Mouse (Mus musculus): ENCODE measurements around the gene Kmt2d.
"Not testable (repeated sequence)": the region's sequence is repeated elsewhere in the genome, so short reads cannot be mapped to it uniquely, and the experiment has no call there.

The Kmt2d gene

DNA sequence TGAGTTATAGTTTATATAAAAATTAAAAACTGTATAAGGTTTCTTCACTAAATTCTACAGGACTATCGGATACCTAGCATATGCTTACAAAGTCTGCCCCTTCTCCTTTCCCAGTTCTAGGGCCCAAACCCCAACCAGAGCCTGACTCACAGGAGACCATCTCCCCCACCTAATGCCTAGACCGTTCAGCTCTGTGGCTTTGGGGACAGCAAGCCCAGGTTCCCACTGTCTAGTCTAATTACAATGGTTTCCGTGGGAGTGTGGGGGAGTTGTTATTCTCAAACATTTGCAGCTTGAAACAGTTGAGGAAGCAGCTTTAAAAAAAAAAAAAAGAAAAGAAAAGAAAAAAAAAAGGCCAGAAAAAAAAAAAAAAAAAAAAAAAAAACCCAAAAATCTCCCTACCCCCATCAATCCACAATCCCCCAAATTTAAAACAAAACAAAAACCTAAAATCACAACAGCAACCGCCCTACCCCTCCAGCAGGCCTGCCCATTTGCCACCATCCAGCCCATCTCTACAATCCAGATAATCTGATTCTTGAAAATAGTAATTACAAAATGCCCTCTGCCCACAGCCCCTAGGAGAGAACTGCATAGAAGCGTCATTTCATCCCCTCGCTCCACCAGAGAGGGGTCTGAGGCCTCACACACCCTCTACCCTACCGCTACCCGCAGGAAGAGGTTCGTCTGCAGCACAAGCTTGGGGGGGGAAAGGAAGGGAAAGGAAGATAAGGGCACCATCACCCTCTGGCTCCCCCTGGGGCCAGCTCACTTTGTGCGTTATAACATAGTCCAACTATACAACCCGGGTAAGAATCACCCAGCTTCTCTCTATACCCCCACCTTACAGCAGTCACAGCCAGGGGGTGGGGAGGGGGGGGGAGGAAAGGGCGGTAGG lies 38.6 kb downstream of the Kmt2d start:
- peak; percentile 82 for DNase-seq (ENCODE audit: low read depth, low spot score)

DNA sequence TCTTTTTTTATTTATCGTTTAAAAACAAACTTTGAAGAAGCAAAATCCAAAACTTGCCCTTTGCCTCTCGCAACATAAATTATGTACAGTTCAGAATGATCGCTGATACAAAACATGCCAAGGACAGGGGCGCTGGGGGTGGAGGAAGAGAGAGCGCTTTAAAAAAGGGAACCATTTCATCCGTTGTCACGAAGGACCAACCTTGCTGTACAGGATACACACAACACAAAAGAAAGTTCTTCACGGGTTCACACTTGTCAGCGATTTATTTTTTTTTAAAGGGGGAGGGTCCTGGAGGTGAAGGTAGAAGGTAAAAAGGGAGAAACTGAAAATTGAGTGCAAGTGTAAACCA lies 39.3 kb downstream of the Kmt2d start:
- no peak for DNase-seq (ENCODE audit: low read depth, low spot score)

DNA sequence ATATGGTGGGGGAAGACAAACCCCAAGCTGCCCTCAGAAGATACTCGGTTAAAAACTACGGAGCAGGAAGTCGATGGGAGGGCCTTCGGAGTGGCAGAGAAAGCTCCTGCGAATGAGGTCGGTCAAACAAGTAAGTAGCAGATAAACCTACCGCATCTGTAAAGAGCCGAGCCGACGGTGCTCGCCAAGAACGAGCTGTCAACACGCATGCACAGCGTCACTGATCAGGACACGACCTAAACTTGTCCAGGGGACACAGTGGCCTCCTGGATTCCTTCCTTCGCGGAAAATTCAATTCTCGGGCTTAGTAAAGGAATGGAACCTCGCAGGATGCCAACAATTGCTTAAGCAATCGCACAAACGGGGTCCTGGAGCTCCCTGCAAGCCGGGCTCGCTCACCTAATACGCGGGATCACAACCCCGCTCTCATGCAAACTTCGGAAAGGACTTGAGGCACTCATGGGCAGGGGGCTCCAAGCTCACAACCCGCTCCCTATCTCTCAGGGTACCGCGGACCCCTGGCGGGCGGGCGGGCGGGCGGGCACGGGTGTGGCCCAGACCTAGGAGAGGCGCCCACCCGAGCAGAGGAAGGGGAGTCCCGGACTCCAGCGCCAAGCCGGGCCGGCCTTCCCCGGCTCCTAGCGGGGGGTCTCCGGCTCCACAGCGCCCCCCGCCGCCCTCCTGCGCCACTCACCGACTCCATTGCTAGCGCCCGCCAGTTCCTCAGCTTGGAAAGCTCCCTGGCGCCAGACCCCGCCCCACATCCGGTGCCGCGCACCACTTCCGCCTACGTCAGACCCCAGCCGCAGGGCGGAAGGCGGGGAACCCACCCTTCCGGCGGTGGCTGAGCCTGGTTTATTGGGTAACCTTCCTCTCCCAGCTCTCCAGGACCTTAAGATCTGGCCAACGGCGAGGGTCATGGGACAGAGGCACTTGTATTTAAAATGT lies 40.0 kb downstream of the Kmt2d start, which contains the start of gene Prkag1:
TSS of gene Prkag1 (minus strand) at position 786 of the 948 bp plus-strand sequence.
- peak; percentile 98 for DNase-seq (ENCODE audit: low read depth, low spot score)

DNA sequence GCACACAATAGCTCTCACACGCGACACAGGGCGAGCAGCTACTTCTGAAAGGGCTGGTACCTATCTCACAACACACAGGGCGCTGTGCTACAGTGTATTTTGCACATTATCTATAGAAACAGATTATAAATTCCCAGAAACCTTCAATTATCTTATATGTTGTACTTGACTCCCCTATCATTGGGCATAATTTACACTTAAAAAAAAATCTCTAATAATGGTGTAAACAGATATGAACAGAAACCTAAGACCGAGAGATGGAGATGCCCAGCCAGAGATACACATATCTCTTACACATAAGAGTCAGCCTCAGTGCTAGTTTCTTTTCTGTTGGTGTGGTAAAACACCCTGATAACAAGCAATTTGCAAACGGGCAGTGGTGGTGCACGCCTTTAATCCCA lies 43.4 kb downstream of the Kmt2d start:
- DNase-seq (ENCODE audit: low read depth, low spot score): no peak

DNA sequence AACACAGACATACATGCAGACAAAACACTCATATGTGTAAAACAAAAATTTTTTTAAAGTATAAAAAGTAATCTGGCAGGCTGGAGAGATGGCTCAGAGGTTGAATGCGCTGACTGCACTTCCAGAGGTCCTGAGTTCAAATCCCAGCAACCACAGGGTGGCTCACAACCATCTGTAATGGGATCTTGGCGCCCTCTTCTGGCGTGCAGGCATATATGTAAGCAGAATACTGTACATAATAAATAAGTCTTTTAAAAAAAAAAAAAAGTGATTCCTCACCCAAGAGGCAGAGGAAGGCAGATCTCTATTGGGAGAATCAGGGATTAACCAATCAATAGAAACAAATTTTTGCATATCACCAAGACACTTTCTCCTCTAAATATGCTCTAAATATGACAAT lies 47.6 kb downstream of the Kmt2d start:
- DNase-seq (ENCODE audit: low read depth, low spot score): peak; percentile 71

DNA sequence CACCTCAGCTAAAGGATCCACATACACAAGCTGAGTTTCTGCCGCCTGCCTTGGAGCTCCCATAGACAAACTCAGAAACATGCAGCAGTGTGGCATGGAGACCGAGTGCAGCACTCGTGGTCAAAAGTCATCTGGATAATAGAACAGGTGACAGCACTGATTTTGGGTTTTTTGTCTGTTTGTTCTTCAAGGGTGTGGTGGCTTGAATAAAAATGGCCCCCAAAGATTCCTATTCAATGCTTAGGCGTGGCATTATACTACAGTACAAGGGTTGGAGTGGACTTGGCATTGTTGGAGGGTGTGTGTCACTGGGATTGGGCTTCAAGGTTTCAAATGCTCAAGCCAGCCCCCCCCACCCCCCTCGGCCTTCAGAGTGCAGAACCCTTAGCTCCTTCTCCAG lies 48.9 kb downstream of the Kmt2d start:
- no peak for DNase-seq (ENCODE audit: low read depth, low spot score)

DNA sequence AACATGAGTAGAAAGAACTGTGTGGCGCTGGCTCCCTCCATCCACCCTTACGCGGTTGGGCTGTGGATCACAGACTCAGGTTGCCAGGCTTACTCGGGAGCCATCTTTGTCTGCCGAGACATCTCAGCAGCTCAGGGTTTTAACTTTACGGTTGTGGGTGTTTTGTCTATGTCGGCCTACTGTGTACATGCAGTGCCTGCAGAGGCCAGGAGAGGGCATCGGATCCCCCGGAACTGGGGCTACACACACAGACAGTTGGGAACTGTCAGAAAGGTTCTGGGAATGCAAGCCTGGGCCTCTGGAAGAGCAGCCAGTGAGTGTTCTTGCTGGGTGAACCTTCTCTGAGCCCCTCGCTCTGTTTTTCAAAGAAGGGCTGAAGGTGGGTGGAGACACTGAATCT lies 49.6 kb downstream of the Kmt2d start:
- peak; percentile 71 for DNase-seq (ENCODE audit: low read depth, low spot score)

DNA sequence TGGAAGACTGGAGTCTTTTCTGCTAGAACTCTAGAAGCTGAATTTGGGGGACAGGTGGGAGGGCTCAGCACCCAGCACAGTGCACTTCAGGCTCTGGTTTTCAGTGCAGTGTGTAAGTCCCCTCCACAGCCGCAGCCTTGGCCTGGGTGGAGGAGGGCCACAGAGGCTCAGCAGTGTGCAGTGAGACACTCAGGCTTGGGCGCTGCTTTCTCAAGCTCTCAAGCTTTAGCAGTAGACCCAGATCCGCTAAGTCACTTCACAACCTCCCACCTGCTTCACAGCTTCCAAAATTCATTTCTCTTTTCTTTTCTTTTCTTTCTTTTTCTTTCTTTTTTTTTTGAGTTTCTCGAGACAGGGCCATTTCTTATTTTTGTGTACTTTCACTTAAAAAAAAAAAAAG lies 50.1 kb downstream of the Kmt2d start:
- no peak for DNase-seq (ENCODE audit: low read depth, low spot score)

DNA sequence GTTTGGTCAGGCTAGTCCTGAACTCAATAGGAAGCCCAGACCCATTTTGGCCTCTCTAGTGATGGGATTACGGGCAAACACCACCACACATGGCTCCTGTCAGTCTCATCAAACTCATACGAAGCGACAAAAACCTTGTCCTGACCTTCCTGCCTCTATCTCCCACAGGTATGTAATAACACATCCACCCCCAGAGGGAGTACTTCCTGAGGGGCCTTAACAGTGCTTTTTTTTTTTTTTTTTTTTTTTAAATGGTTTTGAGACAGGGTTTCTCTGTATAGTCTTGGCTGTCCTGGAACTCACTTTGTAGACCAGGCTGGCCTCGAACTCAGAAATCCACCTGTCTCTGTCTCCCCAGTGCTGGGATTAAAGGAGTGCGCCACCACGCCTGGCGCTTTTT lies 52.8 kb downstream of the Kmt2d start:
- no peak for DNase-seq (ENCODE audit: low read depth, low spot score)

DNA sequence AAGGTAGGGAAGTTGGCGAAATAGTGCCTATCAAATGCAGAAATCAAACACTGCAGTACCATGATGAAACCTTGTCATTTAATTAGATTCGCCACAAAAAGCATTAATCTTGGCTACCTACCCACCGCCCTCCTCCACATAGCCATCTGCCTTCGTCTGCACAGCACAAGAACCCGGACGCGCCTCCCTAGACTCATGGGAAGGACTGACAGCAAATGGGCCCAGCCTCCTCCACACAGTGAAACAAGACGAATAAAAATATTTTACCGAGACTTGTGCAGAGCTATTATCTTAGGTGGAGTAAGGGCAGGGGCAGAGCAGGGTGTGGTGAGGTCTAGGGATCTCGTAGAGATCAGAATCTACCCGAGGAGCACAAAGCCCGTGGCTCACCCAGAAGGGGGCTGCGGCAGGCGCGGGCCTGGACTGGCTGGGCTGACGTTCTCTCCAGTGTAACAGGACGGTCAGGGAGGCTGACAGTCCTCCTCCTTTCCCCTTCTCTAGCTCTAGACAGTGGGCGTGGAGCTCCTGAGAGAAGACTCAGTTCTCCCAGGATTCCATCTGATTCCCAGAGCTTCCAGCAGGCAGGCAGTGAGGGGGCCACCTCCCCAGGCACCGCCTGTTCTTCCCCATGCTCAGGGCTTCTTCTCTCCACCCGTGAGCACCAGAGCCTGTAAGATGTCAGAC lies 58.1 kb downstream of the Kmt2d start:
- no peak for DNase-seq (ENCODE audit: low read depth, low spot score)

DNA sequence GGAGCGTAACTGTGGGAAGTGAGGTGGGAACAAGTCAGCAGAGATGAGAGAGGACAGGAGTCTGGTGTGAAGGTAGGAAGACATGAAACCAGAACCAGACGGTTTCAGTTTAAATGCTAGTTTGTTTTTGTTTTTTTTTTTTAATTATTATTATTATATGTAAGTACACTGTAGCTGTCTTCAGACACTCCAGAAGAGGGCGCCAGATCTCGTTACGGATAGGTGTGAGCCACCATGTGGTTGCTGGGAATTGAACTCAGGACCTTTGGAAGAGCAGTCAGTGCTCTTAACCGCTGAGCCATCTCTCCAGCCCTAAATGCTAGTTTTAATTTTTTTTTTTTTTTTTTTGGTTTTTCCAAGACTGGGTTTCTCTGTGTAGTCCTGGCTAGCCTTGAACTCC lies 60.8 kb downstream of the Kmt2d start:
- DNase-seq (ENCODE audit: low read depth, low spot score): not testable (repeated sequence)

DNA sequence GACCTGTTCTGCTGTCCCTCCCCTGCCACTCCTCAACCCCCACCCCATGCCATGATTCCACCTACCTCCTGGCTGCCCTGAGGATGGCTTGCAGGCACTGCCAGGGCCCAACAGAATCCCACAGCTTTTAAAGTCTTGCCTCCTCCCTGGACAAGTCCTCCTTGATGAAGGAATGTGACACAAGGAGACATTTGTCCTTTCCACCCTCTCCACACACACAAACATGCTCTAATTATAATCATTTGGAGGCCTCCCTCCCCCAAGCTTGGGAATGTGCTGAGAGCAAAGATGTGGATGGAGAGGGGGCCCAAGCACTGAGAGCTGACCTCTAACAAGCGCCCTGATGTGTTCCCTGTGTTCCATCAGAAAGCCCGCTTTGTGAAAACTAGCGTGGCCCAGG lies 61.6 kb downstream of the Kmt2d start, which contains the start of gene Ddn:
TSS of gene Ddn (minus strand) at position 101 of the 400 bp plus-strand sequence.
- no peak for DNase-seq (ENCODE audit: low read depth, low spot score)

DNA sequence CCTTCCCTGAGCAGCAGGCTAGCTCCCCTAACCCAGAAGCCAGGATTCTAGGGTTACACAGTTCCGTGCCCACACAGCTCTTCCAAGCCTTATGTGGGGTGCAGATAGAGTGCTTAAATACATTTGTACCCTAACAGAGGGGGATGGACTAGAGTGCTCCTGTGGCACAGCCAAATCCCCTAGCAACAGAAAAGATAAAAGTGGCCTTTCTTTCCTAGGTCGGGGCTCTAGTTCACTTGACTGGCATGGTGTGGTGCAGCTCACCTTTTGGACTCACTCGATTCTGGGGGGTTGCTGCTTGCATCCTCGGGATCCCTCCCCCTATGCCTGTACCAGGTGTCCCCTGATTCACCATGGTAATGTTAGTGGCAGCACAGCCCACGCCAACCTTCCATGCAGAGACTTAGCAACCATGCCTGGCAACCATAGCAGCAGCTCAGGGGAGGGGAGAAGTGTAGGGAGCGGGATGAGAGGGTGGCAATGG lies 62.3 kb downstream of the Kmt2d start:
- DNase-seq (ENCODE audit: low read depth, low spot score): no peak

DNA sequence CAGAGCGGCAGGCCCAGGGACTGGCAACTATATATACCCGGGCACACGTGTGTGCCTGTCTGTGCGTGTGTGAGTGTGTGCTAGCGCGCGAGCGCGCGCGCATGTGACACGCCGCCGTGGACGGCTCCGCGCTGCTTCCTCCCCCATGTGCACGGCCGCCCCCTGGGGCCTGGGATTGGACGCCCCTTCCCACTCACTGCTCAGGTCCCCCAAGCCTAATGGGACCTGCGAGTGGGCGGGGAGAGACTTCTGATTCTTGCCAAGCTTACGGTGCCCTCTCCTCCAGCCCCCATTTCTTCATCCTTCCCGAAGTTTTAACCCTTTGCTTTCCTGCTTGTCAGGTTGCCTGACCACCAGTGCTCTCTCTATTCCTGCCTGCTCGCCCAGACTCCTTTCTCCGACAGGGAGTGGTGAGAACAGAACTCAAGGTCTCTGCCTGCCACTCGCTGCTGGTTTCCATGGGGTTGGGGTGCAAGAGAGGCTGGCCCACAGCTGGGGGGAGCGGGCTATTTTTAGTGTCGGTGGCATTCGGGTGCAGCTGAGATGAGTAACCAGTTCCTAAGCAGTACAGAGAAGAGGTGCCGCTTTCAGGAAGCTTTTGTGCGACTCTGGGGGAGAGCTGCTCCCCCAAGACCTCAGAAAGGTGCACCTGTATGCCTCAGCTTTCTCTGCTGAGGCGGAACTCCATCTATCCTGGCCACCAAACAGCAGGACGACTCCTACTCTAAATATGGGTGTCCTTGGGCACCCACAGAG lies 62.9 kb downstream of the Kmt2d start:
- peak; percentile 83 for DNase-seq (ENCODE audit: low read depth, low spot score)

DNA sequence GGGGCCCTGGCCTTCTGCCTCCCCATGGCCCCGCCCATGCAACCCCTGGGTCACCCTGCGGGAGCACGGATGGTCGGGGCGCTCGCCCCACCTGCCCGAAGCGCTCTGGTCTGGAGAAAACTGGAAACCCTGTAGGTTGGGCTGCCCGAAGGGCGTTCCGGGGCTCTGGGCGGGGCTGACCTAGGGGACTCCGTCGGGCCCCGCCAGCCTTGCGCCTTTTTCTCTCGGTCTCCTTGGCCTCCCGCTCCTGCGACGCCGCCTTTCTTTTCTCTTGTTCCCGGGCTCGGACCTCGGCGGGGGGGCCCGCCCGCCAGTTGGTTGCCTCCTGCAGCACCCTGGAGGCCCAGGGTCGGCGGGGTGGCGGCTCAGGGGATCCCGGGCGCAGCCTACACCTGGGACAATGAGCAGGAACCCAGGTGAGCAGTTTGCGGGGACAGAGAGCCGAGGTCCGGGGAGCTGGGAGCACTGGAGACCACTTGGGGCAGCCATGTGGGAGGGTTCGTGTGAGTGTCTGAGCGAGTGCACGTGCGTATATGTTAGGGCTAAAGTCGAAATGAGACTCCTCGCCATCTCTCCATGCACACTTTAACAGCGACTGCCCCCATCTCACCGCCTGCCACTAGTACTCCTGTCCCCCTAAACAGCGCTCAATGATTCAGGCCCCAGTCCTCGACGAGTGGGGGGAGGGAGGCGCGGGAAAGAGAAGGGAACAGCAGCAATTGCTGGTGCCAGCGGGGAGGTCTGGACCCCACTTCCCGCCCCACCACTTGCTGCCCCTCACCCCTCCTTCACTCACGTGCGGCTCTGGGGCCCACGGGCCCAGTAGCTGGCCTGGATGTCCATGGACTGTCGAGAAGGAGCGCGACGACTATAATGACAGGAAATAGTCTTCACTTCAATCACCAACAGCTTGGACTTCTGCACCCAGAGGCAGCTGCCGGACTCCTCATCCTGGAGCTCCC lies 63.9 kb downstream of the Kmt2d start:
- DNase-seq (ENCODE audit: low read depth, low spot score): peak; percentile 36

DNA sequence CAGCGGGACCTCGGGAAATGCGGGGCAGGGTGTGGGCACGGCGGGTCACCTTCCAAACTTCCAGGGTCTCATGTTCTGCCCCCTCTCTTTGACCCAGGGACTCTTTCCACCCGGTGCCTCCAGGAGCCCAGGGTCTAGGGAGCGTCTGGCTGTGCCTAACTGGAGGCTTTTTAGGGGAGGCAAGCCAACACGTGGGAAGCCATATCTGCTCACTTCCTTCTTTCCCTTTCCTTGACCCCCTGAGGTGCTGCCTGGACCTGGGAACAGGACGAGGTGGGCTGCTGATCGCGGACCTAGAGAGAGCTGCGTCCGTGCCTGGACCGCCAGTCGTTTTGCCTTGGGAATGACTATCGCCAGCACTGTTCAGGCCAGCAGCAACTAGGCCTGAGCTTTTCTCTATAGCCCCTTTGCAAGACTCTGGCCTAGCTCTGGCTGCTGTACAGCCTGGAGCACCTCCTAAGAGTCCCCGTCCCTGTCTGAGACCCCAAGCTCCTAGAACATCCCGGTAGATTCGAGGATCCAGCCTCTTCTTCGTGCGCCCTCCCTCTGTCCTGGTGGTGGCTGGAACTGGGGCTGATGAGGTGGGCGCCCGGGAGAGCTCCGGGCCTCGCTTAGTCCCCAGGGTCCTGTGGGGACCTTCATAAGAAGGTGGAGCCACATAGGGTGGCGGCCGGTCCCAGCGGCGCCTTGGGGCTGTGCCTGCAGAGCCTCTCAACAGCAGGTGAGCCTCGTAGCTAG lies 64.8 kb downstream of the Kmt2d start:
- no peak for DNase-seq (ENCODE audit: low read depth, low spot score)

DNA sequence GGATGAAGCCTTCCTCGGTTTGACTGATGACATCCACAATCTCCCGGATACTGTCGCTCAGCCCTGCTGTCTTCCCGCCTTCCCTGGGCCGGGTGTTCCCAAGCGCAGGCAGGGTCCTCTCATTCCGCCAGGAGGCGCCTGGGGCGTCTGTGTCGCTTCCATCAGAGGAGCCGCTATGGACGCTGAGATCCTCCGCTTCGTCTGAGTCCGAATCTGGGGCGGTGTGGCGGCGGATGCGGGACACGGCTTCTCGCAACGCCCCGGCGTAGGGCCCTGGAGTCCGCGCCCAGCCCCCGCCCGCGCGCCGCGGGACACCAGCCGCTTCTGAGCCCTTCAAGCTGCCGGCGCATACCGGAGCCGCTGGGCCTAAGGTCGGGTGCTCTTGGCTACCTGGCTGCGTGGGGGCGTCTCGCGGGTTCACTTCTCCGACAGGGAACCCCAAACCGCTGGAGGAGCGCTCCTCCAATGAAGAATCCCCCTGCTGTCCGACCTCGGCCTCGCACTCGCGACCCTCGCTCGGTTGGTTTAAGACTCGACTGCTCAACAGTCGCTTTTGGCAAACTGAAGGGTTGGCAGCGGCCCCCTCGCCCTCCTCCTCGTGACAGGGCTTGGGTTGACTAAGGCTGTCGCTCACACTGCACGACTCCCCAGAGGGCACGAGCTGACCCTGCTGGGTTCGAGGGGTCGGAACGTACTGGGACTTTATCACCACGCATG lies 65.5 kb downstream of the Kmt2d start:
- DNase-seq (ENCODE audit: low read depth, low spot score): peak; percentile 67

DNA sequence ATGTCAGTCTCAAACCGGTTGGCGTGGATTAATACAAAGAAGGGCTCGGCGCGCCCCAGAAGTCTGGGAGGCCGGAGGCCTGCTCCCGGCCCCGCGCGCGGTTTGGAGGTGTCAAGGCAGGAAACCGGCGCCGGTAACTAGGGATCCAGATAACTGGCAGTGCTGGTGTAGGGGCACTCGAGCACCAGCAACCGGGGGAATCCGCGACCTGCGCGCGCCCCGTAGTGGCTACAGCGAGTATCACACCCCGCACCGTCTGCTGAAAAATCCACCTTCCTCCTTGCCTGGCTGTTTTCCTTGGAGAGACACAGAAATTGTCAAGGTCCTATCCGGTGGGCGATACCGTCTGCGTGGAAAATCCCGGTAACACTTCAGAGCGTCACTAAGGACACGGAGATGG lies 67.0 kb downstream of the Kmt2d start:
- peak; percentile 85 for DNase-seq (ENCODE audit: low read depth, low spot score)
